Mouse (Mus musculus) kidney, postnatal 0 days (tissue): ENCODE data around the gene Chrnb1. TPM values are rescaled to one million over a fixed set of nuclear protein-coding genes. Genes with fewer than 3 reads are reported as not detected.

Experiments
- ATAC-seq: fragments of 200-750 bp; cut with Nextera tagmentation; replicated peaks from 2 replicates; pipeline ENCODE4 v1.8.0; 2017; ENCODE audit warnings: low read depth, moderate number of reproducible peaks, moderate TSS enrichment, moderate library complexity; ENCODE audit not compliant: low FRiP score
- DNase-seq: peaks from one replicate; pipeline ENCODE4 v3.0.0-alpha.2; 2016; ENCODE audit warnings: low spot score
- H3K27ac ChIP-seq: fragments of 300-500 bp; sonication (generic); 2 replicates; pipeline ENCODE4 v1.5.1; 2014; ENCODE audit warnings: mild to moderate bottlenecking
- H3K27me3 ChIP-seq: fragments of 300-500 bp; sonication (generic); 2 replicates; pipeline ENCODE4 v1.6.1; 2014; ENCODE audit warnings: low read length, mixed read lengths; ENCODE audit not compliant: insufficient read depth
- H3K36me3 ChIP-seq: fragments of 300-500 bp; sonication (generic); 2 replicates; pipeline ENCODE4 v1.6.1; 2014; ENCODE audit warnings: low read length, mixed read lengths; ENCODE audit not compliant: insufficient read depth
- H3K4me1 ChIP-seq: fragments of 300-500 bp; sonication (generic); replicated peaks from 2 replicates; pipeline ENCODE4 v1.6.1; 2014; ENCODE audit warnings: antibody characterized with exemption, low read length, mixed read lengths; ENCODE audit not compliant: insufficient read depth
- H3K4me2 ChIP-seq: fragments of 300-500 bp; sonication (generic); 2 replicates; pipeline ENCODE4 v1.6.1; 2014; ENCODE audit warnings: mild to moderate bottlenecking, low read length, moderate library complexity, mixed read lengths
- H3K4me3 ChIP-seq: fragments of 300-500 bp; sonication (generic); replicated peaks from 2 replicates; pipeline ENCODE4 v1.5.1; 2014; ENCODE audit warnings: low read depth, low read length
- H3K9ac ChIP-seq: fragments of 300-500 bp; sonication (generic); 2 replicates; pipeline ENCODE4 v1.6.1; 2014; ENCODE audit warnings: low read depth, low read length
- H3K9me3 ChIP-seq: fragments of 300-500 bp; sonication (generic); replicated peaks from 2 replicates; pipeline ENCODE4 v1.6.1; 2016; ENCODE audit warnings: low read length, inconsistent platforms, mixed read lengths
- CTCF ChIP-seq: IDR thresholded peaks from 2 replicates; pipeline ENCODE4 v1.5.1; 2016; ENCODE audit warnings: antibody characterized with exemption, low read depth, mild to moderate bottlenecking, moderate library complexity
- WGBS: fragments of 180-500 bp; shearing (Covaris S2); extraction: QIAGEN DNeasy Blood & Tissue Kit; methylation state at CpG from one replicate; pipeline ENCODE4 v1.1.7; 2014; 5-methylcytosine and 5-hydroxymethylcytosine counted together
- polyA plus RNA-seq: library from polyadenylated mRNA; unstranded; fragments of >200 nt; fragmentation: Nextera tagmentation; extraction: Ambion mirVana; gene quantifications from 2 replicates; pipeline ENCODE4 v1.2.1, GENCODE M21; 2015

The Chrnb1 gene
- 12.0 and 12.1 TPM in 2 replicates for polyA plus RNA-seq

GRCm38 (mm10) chr11:69795168-69795982 is at the start of gene Chrnb1:
Chrnb1 (minus strand) TSS chr11:69795943.
- Histone ChIP-seq H3K27ac (peak within 1 kb of the TSS; percentile 54), H3K4me2 (peak within 1 kb of the TSS; percentile 95), H3K27me3 (no peaks in the 10 kb centered on the region), H3K4me1 (peaks cover 13% of the 10 kb centered on the region), H3K36me3 (no peaks in the 10 kb centered on the region), H3K9ac (peak within 1 kb of the TSS; percentile 67), H3K4me3 (peak within 1 kb of the TSS; percentile 50), H3K9me3 (no peaks in the 10 kb centered on the region)
- 1% methylated on average over 52 of the region's 52 CpGs for WGBS
- ATAC-seq (peak; percentile 96), DNase-seq (peak; percentile 99)
- no peak; the same call in 1 of the 2 replicates for TF ChIP-seq CTCF

- Histone ChIP-seq H3K27ac (peak overlapping the region; percentile 93), H3K9me3 (no peaks in the 10 kb centered on the region), H3K27me3 (no peaks in the 10 kb centered on the region), H3K4me3 (peak overlapping the region; percentile 59), H3K4me1 (peaks cover 26% of the 10 kb centered on the region), H3K4me2 (peak overlapping the region; percentile 97), H3K9ac (peak overlapping the region; percentile 75), H3K36me3 (no peaks in the 10 kb centered on the region)
- DNase-seq (peak; percentile 54), ATAC-seq (no peak)
- 3% methylated on average over 7 of the region's 7 CpGs for WGBS
- TF ChIP-seq CTCF = no peak
These were observed 43.0 kb upstream of the Chrnb1 start for GRCm38 (mm10) chr11:69838714-69839104.

GRCm38 (mm10) chr11:69837952-69838713 is 42.4 kb upstream of the Chrnb1 start, which contains the start of gene Tmem256:
Tmem256 (plus strand) TSS chr11:69838514.
- peak; percentile 100 for DNase-seq
- no peak for TF ChIP-seq CTCF
- peak within 1 kb of the TSS; percentile 97 for H3K4me2 ChIP-seq

GRCm38 (mm10) chr11:69837604-69837951 is 41.8 kb upstream of the Chrnb1 start, which contains the start of gene Nlgn2:
Nlgn2 (minus strand) TSS chr11:69837784.
- Histone ChIP-seq H3K4me2 (peak within 1 kb of the TSS; percentile 97), H3K9me3 (no peaks in the 10 kb centered on the region), H3K9ac (peak within 1 kb of the TSS; percentile 75), H3K27me3 (no peaks in the 10 kb centered on the region), H3K27ac (peak within 1 kb of the TSS; percentile 93), H3K36me3 (no peaks in the 10 kb centered on the region), H3K4me1 (peaks cover 27% of the 10 kb centered on the region), H3K4me3 (peak within 1 kb of the TSS; percentile 59)
- WGBS = under 1% methylated on average over 32 of the region's 32 CpGs
- DNase-seq (no peak), ATAC-seq (peak; percentile 56; the same call in 1 of the 2 replicates)
- peak; percentile 25; the same call in 1 of the 2 replicates for TF ChIP-seq CTCF

More at GRCm38 (mm10) chr11:69837952-69838713, 42.4 kb upstream of the Chrnb1 start, which contains the start of gene Tmem256:
- Histone ChIP-seq H3K36me3 (no peaks in the 10 kb centered on the region), H3K27me3 (no peaks in the 10 kb centered on the region), H3K9ac (peak within 1 kb of the TSS; percentile 75), H3K4me3 (peak within 1 kb of the TSS; percentile 59), H3K9me3 (no peaks in the 10 kb centered on the region), H3K27ac (peak within 1 kb of the TSS; percentile 93), H3K4me1 (peaks cover 27% of the 10 kb centered on the region)
- ATAC-seq = peak; percentile 92
- WGBS = under 1% methylated on average over 34 of the region's 34 CpGs

GRCm38 (mm10) chr11:69836703-69837576 is 41.2 kb upstream of the Chrnb1 start:
- peak overlapping the region; percentile 93 for H3K27ac ChIP-seq
- ATAC-seq = no peak
- peaks cover 27% of the 10 kb centered on the region for H3K4me1 ChIP-seq
- H3K9ac ChIP-seq = peak overlapping the region; percentile 75
- no peaks in the 10 kb centered on the region for H3K27me3 ChIP-seq
- H3K4me2 ChIP-seq = peak overlapping the region; percentile 97
- H3K4me3 ChIP-seq = peak overlapping the region; percentile 59
- DNase-seq = peak; percentile 50
- under 1% methylated on average over 49 of the region's 52 CpGs for WGBS
- no peaks in the 10 kb centered on the region for H3K9me3 ChIP-seq
- H3K36me3 ChIP-seq = no peaks in the 10 kb centered on the region
- TF ChIP-seq CTCF = no peak
